33 mouse cellular contexts compared by ENCODE assay signal in genomic region chr4:115782026-115782805, GRCm38 (mm10). TPM values are rescaled to one million over a fixed set of nuclear protein-coding genes. Genes with fewer than 3 reads are reported as not detected.
DNase-seq lines count a peak whose midpoint lies in the region; ATAC-seq lines count a peak whose summit lies in the region.
"Had no signal": no experiment of that assay in that cellular context is flagged by ENCODE, and none has a peak within 500 bp of the region (broad histone marks: within the 10 kb centered on the region; RNA-seq: fewer than 3 reads in every experiment).

No protein-coding gene starts in this region.

- no peak overlapping the region for H3K4me2 ChIP-seq in kidney, embryonic 15.5 days
- H3K4me2 ChIP-seq: embryonic facial prominence, embryonic 12.5 days; forebrain, embryonic 15.5 days; heart, embryonic 15.5 days; hindbrain, embryonic 13.5 days; limb, embryonic 13.5 days; liver, embryonic 11.5 days; lung, embryonic 15.5 days; midbrain, embryonic 15.5 days; neural tube, embryonic 15.5 days had no signal

- peak; percentile 83 to 90 for DNase-seq in adrenal gland, adult (ENCODE audit: inconsistent age in 2 of 2, low spot score in 1 of 2)
- no peak for DNase-seq in adrenal gland, postnatal 25 days
- DNase-seq in heart, adult 18-20 months, result peak; percentile 29 to 38
- no peak for DNase-seq in heart, postnatal 36 days
- peak; percentile 62 for DNase-seq in NIH3T3 (ENCODE audit: low read depth)
- peak; percentile 6 for DNase-seq in brain, adult 2 months (ENCODE audit: low read depth, low spot score)
- DNase-seq: cerebellum, adult 11 months; cerebellum, adult 9-10 months; embryo, embryonic 11 days; heart, postnatal 4 days; kidney, adult 11 months; kidney, postnatal 25 days; right cerebral cortex, postnatal 25 days; spleen, adult 18-20 months; thymus, adult 2 months; thymus, postnatal 36 days had no signal

- H3K27ac ChIP-seq in kidney, embryonic 15.5 days, result no peak overlapping the region
- H3K27ac ChIP-seq: embryonic facial prominence, embryonic 12.5 days; forebrain, embryonic 15.5 days; heart, embryonic 15.5 days; hindbrain, embryonic 13.5 days; limb, embryonic 13.5 days; lung, embryonic 15.5 days; midbrain, embryonic 10.5 days; midbrain, embryonic 15.5 days; neural tube, embryonic 15.5 days had no signal

- H3K27me3 ChIP-seq in kidney, embryonic 15.5 days, result no peaks in the 10 kb centered on the region
- H3K27me3 ChIP-seq: embryonic facial prominence, embryonic 12.5 days; forebrain, embryonic 15.5 days; heart, embryonic 15.5 days; hindbrain, embryonic 13.5 days; limb, embryonic 13.5 days; lung, embryonic 15.5 days; midbrain, embryonic 15.5 days; neural tube, embryonic 15.5 days had no signal

- H3K4me1 ChIP-seq in kidney, embryonic 15.5 days, result peaks cover 14% of the 10 kb centered on the region

- peaks cover 5% of the 10 kb centered on the region; the same call in 1 of the 2 replicates for H3K36me3 ChIP-seq in kidney, embryonic 15.5 days
- H3K36me3 ChIP-seq: heart, embryonic 15.5 days; lung, embryonic 15.5 days had no signal

- no peaks in the 10 kb centered on the region for H3K9me3 ChIP-seq in kidney, embryonic 15.5 days (replicated peaks)
- H3K9me3 ChIP-seq: embryonic facial prominence, embryonic 12.5 days; forebrain, embryonic 15.5 days; heart, embryonic 15.5 days; hindbrain, embryonic 13.5 days; limb, embryonic 13.5 days; lung, embryonic 15.5 days; midbrain, embryonic 10.5 days; midbrain, embryonic 15.5 days; neural tube, embryonic 15.5 days had no signal

- H3K9ac ChIP-seq in kidney, embryonic 15.5 days, result no peak overlapping the region
- H3K9ac ChIP-seq: embryonic facial prominence, embryonic 12.5 days; forebrain, embryonic 15.5 days; heart, embryonic 15.5 days; hindbrain, embryonic 13.5 days; limb, embryonic 13.5 days; lung, embryonic 15.5 days; midbrain, embryonic 15.5 days; neural tube, embryonic 15.5 days had no signal

- 91% methylated on average over 5 of the region's 5 CpGs for WGBS in kidney, embryonic 15.5 days

- no peak overlapping the region for H3K4me3 ChIP-seq in kidney, embryonic 15.5 days (replicated peaks)
- H3K4me3 ChIP-seq: embryonic facial prominence, embryonic 12.5 days; forebrain, embryonic 15.5 days; heart, embryonic 15.5 days; hindbrain, embryonic 13.5 days; limb, embryonic 13.5 days; lung, embryonic 15.5 days; midbrain, embryonic 10.5 days; midbrain, embryonic 15.5 days; neural tube, embryonic 15.5 days had no signal

- intact Hi-C loops in heart, postnatal 36 days (cut with DNase I), result no loop called here

- ATAC-seq in kidney, embryonic 15.5 days (replicated peaks; ENCODE audit: low FRiP score), result no peak
- ATAC-seq in cerebellum, adult (ENCODE audit: insufficient number of reproducible peaks, low FRiP score, low TSS enrichment), result no peak
- ATAC-seq: forebrain, embryonic 15.5 days; midbrain, embryonic 15.5 days had no signal

RNA-seq across cellular contexts. Expression of gene Tex38, which starts 1.4 kb away (rescaled TPM):
- 2.2 and 3.7 TPM in 2 replicates for total RNA-seq in adrenal gland, postnatal 25 days (2021)
- total RNA-seq in heart, adult 18-20 months (2021), result 1 to 10 TPM in 1 of 2 experiments, under 1 TPM in 1; 0.45 to 1.9 TPM
- under 1 TPM; 0.39 to 0.68 TPM for total RNA-seq in heart, postnatal 36 days (2021)
- 0.28 and 0.60 TPM in 2 replicates for polyA plus RNA-seq in kidney, embryonic 15.5 days (2015; fragmentation: Nextera tagmentation; extraction: Ambion mirVana)
- total RNA-seq: granulocyte monocyte progenitor cell, adult 5-6 weeks; megakaryocyte progenitor cell, adult 5-6 weeks; MEL had no signal
- polyA plus RNA-seq: heart, embryonic 15.5 days; kidney, embryonic 14.5 days; liver, embryonic 16.5 days had no signal

RNA-seq across cellular contexts. Expression of gene Atpaf1, which starts 2.4 kb away (rescaled TPM):
- 42.4 and 59.4 TPM in 2 replicates for total RNA-seq in adrenal gland, postnatal 25 days (2021)
- total RNA-seq in heart, adult 18-20 months (2021), result 100 to 1,000 TPM; 105 to 129 TPM
- 10 to 100 TPM; 82.3 to 95.1 TPM for total RNA-seq in heart, postnatal 36 days (2021)
- polyA plus RNA-seq in kidney, embryonic 15.5 days (2015; fragmentation: Nextera tagmentation; extraction: Ambion mirVana), result 55.2 and 60.7 TPM in 2 replicates

RNA-seq across cellular contexts. Expression of gene Efcab14, which starts 44.7 kb away (rescaled TPM):
- 79.3 and 85.8 TPM in 2 replicates for total RNA-seq in adrenal gland, postnatal 25 days (2021)
- 10 to 100 TPM; 38.8 to 43.8 TPM for total RNA-seq in heart, adult 18-20 months (2021)
- total RNA-seq in heart, postnatal 36 days (2021), result 10 to 100 TPM; 38.1 to 40.8 TPM
- 36.7 and 37.2 TPM in 2 replicates for polyA plus RNA-seq in kidney, embryonic 15.5 days (2015; fragmentation: Nextera tagmentation; extraction: Ambion mirVana)

RNA-seq across cellular contexts. Expression of gene Mob3c, which starts 45.7 kb away (rescaled TPM):
- 12.0 and 18.9 TPM in 2 replicates for total RNA-seq in adrenal gland, postnatal 25 days (2021)
- 1 to 10 TPM; 5.0 to 5.3 TPM for total RNA-seq in heart, adult 18-20 months (2021)
- 1 to 10 TPM; 4.7 to 5.4 TPM for total RNA-seq in heart, postnatal 36 days (2021)
- polyA plus RNA-seq in kidney, embryonic 15.5 days (2015; fragmentation: Nextera tagmentation; extraction: Ambion mirVana), result 12.4 and 14.6 TPM in 2 replicates

RNA-seq across cellular contexts. Expression of gene Mknk1, which starts 56.8 kb away (rescaled TPM):
- 53.9 and 62.4 TPM in 2 replicates for total RNA-seq in adrenal gland, postnatal 25 days (2021)
- total RNA-seq in heart, adult 18-20 months (2021), result 10 to 100 TPM; 20.6 to 22.0 TPM
- total RNA-seq in heart, postnatal 36 days (2021), result 10 to 100 TPM; 22.8 to 23.8 TPM
- polyA plus RNA-seq in kidney, embryonic 15.5 days (2015; fragmentation: Nextera tagmentation; extraction: Ambion mirVana), result 23.4 and 25.6 TPM in 2 replicates

Comparison
In these comparisons a context has a peak if more than half of its experiments do, and no peak if none do; other contexts are left out.
1. DNase-seq: peak in adrenal gland, adult (2 of 2), heart, adult 18-20 months (2 of 2), NIH3T3 (single experiment) and brain, adult 2 months (single experiment); none in adrenal gland, postnatal 25 days (single experiment) and heart, postnatal 36 days (0 of 2).